Mouse (Mus musculus): Measurements from ENCODE around the gene Ehd1. TPM values are rescaled to one million over a fixed set of nuclear protein-coding genes. Genes with fewer than 3 reads are reported as not detected.
A peak's percentile ranks its signal among the peaks of the same experiment; 100 is the strongest.

Ehd1 gene
- total and polyA plus RNA-seq, 3 experiments = 65.9 to 105 TPM; not detected in 1

- peak; percentile 73; the same call in 1 of the 2 replicates for TF ChIP-seq GATA1 (IDR thresholded peaks at IDR 0.05; ENCODE audit: low read depth, low read length)
- peak; percentile 99 for TF ChIP-seq ZNF384 (IDR thresholded peaks at IDR 0.05; ENCODE audit: low read depth, low read length)
- no peak for TF ChIP-seq USF2 (IDR thresholded peaks at IDR 0.05; ENCODE audit: borderline replicate concordance in 1 of 2, insufficient read depth in 1 of 2, low read depth in 1 of 2, low read length in 2 of 2)
- TF ChIP-seq ZMIZ1 (IDR thresholded peaks at IDR 0.05; ENCODE audit: low read depth, low read length) = peak; percentile 53; the same call in 1 of the 2 replicates
- TF ChIP-seq ZKSCAN1 (IDR thresholded peaks at IDR 0.05; ENCODE audit: low read depth, low read length) = peak; percentile 25; the same call in 1 of the 2 replicates
- TF ChIP-seq POLR2AphosphoS2 (IDR thresholded peaks at IDR 0.05; ENCODE audit: low read length) = no peak
- TF ChIP-seq CHD1 (IDR thresholded peaks at IDR 0.05; ENCODE audit: low read depth, low read length) = peak; percentile 80; the same call in 1 of the 2 replicates
- TF ChIP-seq JUND (IDR thresholded peaks at IDR 0.05; ENCODE audit: low read depth, low read length) = no peak
- no peak; the same call in 1 of the 2 replicates for TF ChIP-seq MXI1 (IDR thresholded peaks at IDR 0.05; ENCODE audit: low read depth, low read length)
- TF ChIP-seq NELFE (IDR thresholded peaks at IDR 0.05; ENCODE audit: low read depth, low read length) = peak; percentile 60; the same call in 1 of the 2 replicates
- no peak for TF ChIP-seq SMC3 (IDR thresholded peaks at IDR 0.05; ENCODE audit: low read depth, low read length)
- no peak for TF ChIP-seq CHD2 (IDR thresholded peaks at IDR 0.05; ENCODE audit: low read length)
- TF ChIP-seq MEF2A (IDR thresholded peaks at IDR 0.05; ENCODE audit: extremely low read depth, insufficient replicate concordance, low read depth, low read length, poor library complexity, severe bottlenecking) = no peak
- TF ChIP-seq UBTF (IDR thresholded peaks at IDR 0.05; ENCODE audit: borderline replicate concordance, insufficient read depth, low read depth, low read length) = peak; percentile 100
- no peak for TF ChIP-seq MAX (IDR thresholded peaks at IDR 0.05; ENCODE audit: low read length)
- TF ChIP-seq USF1 (IDR thresholded peaks at IDR 0.05; ENCODE audit: low read depth, low read length) = no peak
- TF ChIP-seq POLR2AphosphoS5 (IDR thresholded peaks at IDR 0.05; ENCODE audit: borderline replicate concordance, low read depth, low read length) = no peak
- TF ChIP-seq CTCF (IDR thresholded peaks at IDR 0.05 in 2 of 3, conservative IDR thresholded peaks at IDR 0.05 in 1 of 3; ENCODE audit: control insufficient read depth in 1 of 3, insufficient read depth in 1 of 3, low read depth in 2 of 3, low read length in 3 of 3, poor library complexity in 1 of 3, severe bottlenecking in 1 of 3) = no peak
Observed at GRCm38 (mm10) chr19:6241274-6242107, 35.0 kb upstream of the Ehd1 start, which contains the start of gene Atg2a (continued).

GRCm38 (mm10) chr19:6242281-6242680, 34.2 kb upstream of the Ehd1 start:
- Histone ChIP-seq H3K9me3 (replicated peaks; ENCODE audit: insufficient read depth, low read length) (no peaks in the 10 kb centered on the region), H3K4me1 (ENCODE audit: control insufficient read depth in 1 of 2, insufficient read depth in 2 of 2, low read length in 2 of 2) (peaks cover 6 to 30% of the 10 kb centered on the region in 2 experiments), H3K4me3 (ENCODE audit: control insufficient read depth in 1 of 2, insufficient read depth in 1 of 2, low read depth in 2 of 2, low read length in 2 of 2) (peak overlapping the region; percentile 90 to 94), H3K27ac (ENCODE audit: control insufficient read depth, low read depth, low read length) (peak overlapping the region; percentile 52), H3K27me3 (ENCODE audit: control insufficient read depth in 1 of 2, insufficient read depth in 2 of 2, low read length in 2 of 2) (no peaks in the 10 kb centered on the region), H3K36me3 (ENCODE audit: control insufficient read depth in 1 of 2, insufficient read depth in 2 of 2, low read length in 2 of 2) (peaks cover 0 to 23% of the 10 kb centered on the region in 2 experiments; a peak in 3 of 4 replicates), H3K9ac (ENCODE audit: control insufficient read depth, low read depth, low read length, poor library complexity, severe bottlenecking) (peak overlapping the region; percentile 77), H3K79me2 (ENCODE audit: control insufficient read depth, insufficient read depth, low read length, poor library complexity) (peaks cover 11% of the 10 kb centered on the region)
- DNase-seq (ENCODE audit: low read depth, low spot score) = peak; percentile 93
- TF ChIP-seq MYC (IDR thresholded peaks at IDR 0.05; ENCODE audit: low read depth, low read length) (peak; percentile 78), POLR2AphosphoS5 (IDR thresholded peaks at IDR 0.05; ENCODE audit: borderline replicate concordance, low read depth, low read length) (no peak), MYB (IDR thresholded peaks at IDR 0.05; ENCODE audit: low read depth, low read length) (no peak), EP300 (IDR thresholded peaks at IDR 0.05; ENCODE audit: low read depth in 1 of 2, low read length in 2 of 2) (0 out of 4 replicates have a peak, but pooled peaks of 1 of the 2 experiments have one; percentile 18), HCFC1 (IDR thresholded peaks at IDR 0.05; ENCODE audit: low read depth, low read length) (peak; percentile 76), TAL1 (IDR thresholded peaks at IDR 0.05; ENCODE audit: low read length) (no peak), CHD2 (IDR thresholded peaks at IDR 0.05; ENCODE audit: low read length) (no peak), MAX (IDR thresholded peaks at IDR 0.05; ENCODE audit: low read length) (peak; percentile 95), GABPA (IDR thresholded peaks at IDR 0.05; ENCODE audit: low read depth, low read length) (no peak), POLR2A (IDR thresholded peaks at IDR 0.05; ENCODE audit: control insufficient read depth in 1 of 2, insufficient read depth in 1 of 2, low read depth in 1 of 2, low read length in 2 of 2, poor library complexity in 1 of 2) (no peak; a peak in 1 of 4 replicates), GATA1 (IDR thresholded peaks at IDR 0.05; ENCODE audit: low read depth, low read length) (no peak), JUND (IDR thresholded peaks at IDR 0.05; ENCODE audit: low read depth, low read length) (no peak), CTCF (IDR thresholded peaks at IDR 0.05 in 2 of 3, conservative IDR thresholded peaks at IDR 0.05 in 1 of 3; ENCODE audit: control insufficient read depth in 1 of 3, insufficient read depth in 1 of 3, low read depth in 2 of 3, low read length in 3 of 3, poor library complexity in 1 of 3, severe bottlenecking in 1 of 3) (no peak), ELF1 (IDR thresholded peaks at IDR 0.05; ENCODE audit: low read depth, low read length) (peak; percentile 92), ZMIZ1 (IDR thresholded peaks at IDR 0.05; ENCODE audit: low read depth, low read length) (0 out of 2 replicates have a peak, but pooled peaks have one; percentile 9), USF1 (IDR thresholded peaks at IDR 0.05; ENCODE audit: low read depth, low read length) (0 out of 2 replicates have a peak, but pooled peaks have one; percentile 13), CHD1 (IDR thresholded peaks at IDR 0.05; ENCODE audit: low read depth, low read length) (no peak), MEF2A (IDR thresholded peaks at IDR 0.05; ENCODE audit: extremely low read depth, insufficient replicate concordance, low read depth, low read length, poor library complexity, severe bottlenecking) (no peak), SIN3A (IDR thresholded peaks at IDR 0.05; ENCODE audit: low read length) (peak; percentile 99), MAFK (IDR thresholded peaks at IDR 0.05; ENCODE audit: borderline replicate concordance, low read depth, low read length) (no peak), NELFE (IDR thresholded peaks at IDR 0.05; ENCODE audit: low read depth, low read length) (no peak), ZC3H11A (IDR thresholded peaks at IDR 0.05; ENCODE audit: low read depth, low read length) (no peak)
